Mouse (Mus musculus): ENCODE measurements around the gene Sspn.

GRCm38 (mm10) chr6:146000767-146001166, 69.3 kb downstream of the Sspn start:
- TF ChIP-seq POLR2A (IDR thresholded peaks at IDR 0.05; ENCODE audit: extremely low read depth, insufficient read depth, low read length): no peak
- no peak for TF ChIP-seq CTCF (IDR thresholded peaks at IDR 0.05; ENCODE audit: extremely low read depth, insufficient read depth, low read length)
